Mouse (Mus musculus) CH12.LX (cell line): ENCODE measurements around the gene Mfsd4a. TPM values are rescaled to one million over a fixed set of nuclear protein-coding genes. Genes with fewer than 3 reads are reported as not detected.

ENCODE experiments used
- DNase-seq: peaks from one replicate; pipeline ENCODE4 v3.0.0-alpha.2; 2013; ENCODE audit errors: extremely low read depth
- H3K27ac ChIP-seq: 2 replicates; pipeline ENCODE4 v1.5.1; 2012; ENCODE audit warnings: low read depth, mild to moderate bottlenecking, control low read depth, moderate library complexity; ENCODE audit not compliant: insufficient read depth
- H3K27me3 ChIP-seq: replicated peaks from 2 replicates; pipeline ENCODE3; 2012; ENCODE audit warnings: inconsistent platforms
- H3K36me3 ChIP-seq, 2 experiments: replicated peaks in 1 of 2; 2 replicates each; pipeline versions ENCODE3 to v1.6.1; 2012; ENCODE audit warnings: inconsistent platforms in 1 of 2, low read length in 1 of 2, mild to moderate bottlenecking in 1 of 2, mixed read lengths in 1 of 2, moderate library complexity in 1 of 2; ENCODE audit not compliant: control insufficient read depth in 1 of 2, insufficient read depth in 1 of 2
- H3K4me1 ChIP-seq, 2 experiments: 2 replicates each; pipeline ENCODE4 v1.6.1; 2012; ENCODE audit warnings: inconsistent platforms in 1 of 2, moderate library complexity in 1 of 2; ENCODE audit not compliant: insufficient read depth in 2 of 2, control insufficient read depth in 1 of 2
- H3K4me2 ChIP-seq: 2 replicates; pipeline ENCODE4 v1.6.1; 2012; ENCODE audit warnings: low read depth, mild to moderate bottlenecking, control low read depth; ENCODE audit not compliant: poor library complexity, insufficient read depth, severe bottlenecking
- H3K4me3 ChIP-seq, 3 experiments: fragments of 150-350 bp in 1 of 3; sonication (generic) in 1 of 3; replicated peaks in 1 of 3; 2 replicates each; pipeline versions ENCODE3 to v1.5.1; 2011 to 2012; ENCODE audit warnings: low read depth in 2 of 3, low read length in 2 of 3, mild to moderate bottlenecking in 2 of 3, moderate library complexity in 2 of 3, control low read depth in 1 of 3, improper control_type of control experiment in 1 of 3, inconsistent platforms in 1 of 3, mixed read lengths in 1 of 3; ENCODE audit not compliant: poor library complexity in 1 of 3
- H3K79me2 ChIP-seq: replicated peaks from 2 replicates; pipeline ENCODE4 v1.6.1; 2012; ENCODE audit warnings: mild to moderate bottlenecking, moderate library complexity; ENCODE audit not compliant: control insufficient read depth, poor library complexity, insufficient read depth, severe bottlenecking; ENCODE audit errors: extremely low read depth
- H3K9ac ChIP-seq: 2 replicates; pipeline ENCODE4 v1.6.1; 2012; ENCODE audit warnings: low read depth, mild to moderate bottlenecking, control low read depth, moderate library complexity; ENCODE audit not compliant: insufficient read depth
- H3K9me3 ChIP-seq: replicated peaks from 2 replicates; pipeline ENCODE3; 2012; ENCODE audit warnings: low read length, inconsistent platforms, mixed read lengths
- CHD1 ChIP-seq: IDR thresholded peaks from 2 replicates; pipeline ENCODE4 v1.6.1; 2012; ENCODE audit warnings: low read depth, low read length, improper control_type of control experiment, inconsistent platforms
- ELF1 ChIP-seq: IDR thresholded peaks from 2 replicates; pipeline ENCODE4 v1.6.1; 2014; ENCODE audit warnings: low read depth, mild to moderate bottlenecking, inconsistent platforms, low read length, improper control_type of control experiment
- EP300 ChIP-seq: IDR thresholded peaks from 2 replicates; pipeline ENCODE4 v1.6.1; 2011; ENCODE audit warnings: low read length, improper control_type of control experiment
- ETS1 ChIP-seq: conservative IDR thresholded peaks from 2 replicates; pipeline ENCODE4 v1.6.1; 2012; ENCODE audit warnings: low read depth, mild to moderate bottlenecking, inconsistent platforms, low read length, improper control_type of control experiment, moderate library complexity
- IRF4 ChIP-seq: IDR thresholded peaks from 2 replicates; pipeline ENCODE4 v1.6.1; 2014; ENCODE audit warnings: low read depth, mild to moderate bottlenecking, inconsistent platforms, low read length, improper control_type of control experiment
- MAFK ChIP-seq: IDR thresholded peaks from 2 replicates; pipeline ENCODE4 v1.6.1; 2011; ENCODE audit warnings: low read length, improper control_type of control experiment; ENCODE audit not compliant: insufficient replicate concordance
- MAX ChIP-seq: IDR thresholded peaks from 2 replicates; pipeline ENCODE4 v1.6.1; 2011; ENCODE audit warnings: low read length, improper control_type of control experiment
- MXI1 ChIP-seq: IDR thresholded peaks from 2 replicates; pipeline ENCODE4 v1.6.1; 2011; ENCODE audit warnings: mild to moderate bottlenecking, low read depth, low read length, improper control_type of control experiment
- NELFE ChIP-seq: IDR thresholded peaks from 2 replicates; pipeline ENCODE4 v1.6.1; 2011; ENCODE audit warnings: low read depth, low read length, improper control_type of control experiment
- POLR2AphosphoS2 ChIP-seq: IDR thresholded peaks from 2 replicates; pipeline ENCODE4 v1.6.1; 2011; ENCODE audit warnings: low read depth, low read length, improper control_type of control experiment
- RCOR1 ChIP-seq: conservative IDR thresholded peaks from 2 replicates; pipeline ENCODE4 v1.6.1; 2012; ENCODE audit warnings: low read depth, mild to moderate bottlenecking, inconsistent platforms, low read length, improper control_type of control experiment
- SIN3A ChIP-seq: IDR thresholded peaks from 2 replicates; pipeline ENCODE4 v1.6.1; 2012; ENCODE audit warnings: low read length, improper control_type of control experiment, inconsistent platforms
- SMC3 ChIP-seq: IDR thresholded peaks from 2 replicates; pipeline ENCODE4 v1.6.1; 2011; ENCODE audit warnings: low read depth, low read length, improper control_type of control experiment
- UBTF ChIP-seq: IDR thresholded peaks from 2 replicates; pipeline ENCODE4 v1.6.1; 2012; ENCODE audit warnings: low read depth, mild to moderate bottlenecking, inconsistent platforms, low read length, improper control_type of control experiment, moderate library complexity
- ZMIZ1 ChIP-seq: IDR thresholded peaks from 2 replicates; pipeline ENCODE4 v1.6.1; 2012; ENCODE audit warnings: low read depth, mild to moderate bottlenecking, inconsistent platforms, low read length, improper control_type of control experiment
- ZNF384 ChIP-seq: IDR thresholded peaks from 2 replicates; pipeline ENCODE4 v1.6.1; 2012; ENCODE audit warnings: low read depth, low read length, improper control_type of control experiment, inconsistent platforms
- dilution Hi-C: fragments of 300-500 bp; cut with MboI; formaldehyde crosslinking; loops from 2 replicates; pipeline ENCODE4 v1.14.3; 2020; ENCODE audit warnings: low sequenced_read_pairs; ENCODE audit not compliant: extremely low pct_unique_long_range_greater_than_20kb, extremely low pct_ligation_motif_present
- in situ Hi-C: fragments of 300-500 bp; cut with MboI; formaldehyde crosslinking; loops from 3 replicates; pipeline ENCODE4 v1.14.3; 2019; ENCODE audit warnings: low sequenced_read_pairs, low pct_ligation_motif_present, low pct_unique_long_range_greater_than_20kb, mixed read lengths
- polyA plus RNA-seq: library from polyadenylated mRNA; unstranded; fragments of >175 nt; gene quantifications from 2 replicates; pipeline ENCODE4 v1.2.1, GENCODE M21; 2012; ENCODE audit warnings: low read depth; ENCODE audit not compliant: insufficient read length
- total RNA-seq, 2 experiments: library from RNA; depleted of rRNA; stranded (reverse); fragments of 300-350 nt in 1 of 2; fragments of >200 nt in 1 of 2; gene quantifications; 2 replicates each; pipeline ENCODE4 v1.2.3; 2012 to 2014

The Mfsd4a gene
- total and polyA plus RNA-seq, 3 experiments, result 1.4 to 11.8 (median 5.2) TPM

GRCm38 (mm10) chr1:132098076-132098475, 30.2 kb upstream of the Mfsd4a start:
- H3K79me2 ChIP-seq, result no peaks in the 10 kb centered on the region
- TF ChIP-seq SIN3A (no peak), ZNF384 (peak; percentile 94)
- H3K9ac ChIP-seq, result no peak overlapping the region
- DNase-seq, result no peak
- H3K27ac ChIP-seq, result no peak overlapping the region
- H3K27me3 ChIP-seq, result peaks cover 4% of the 10 kb centered on the region
- H3K4me2 ChIP-seq, result no peak overlapping the region
- in situ Hi-C loops, result no loop called here
- H3K4me1 ChIP-seq, result peaks cover 28 to 67% of the 10 kb centered on the region in 2 experiments
- H3K36me3 ChIP-seq, result no peaks in the 10 kb centered on the region
- no peak overlapping the region for H3K4me3 ChIP-seq
- peaks cover 8% of the 10 kb centered on the region for H3K9me3 ChIP-seq
- dilution Hi-C loops, result no loop called here

DNA sequence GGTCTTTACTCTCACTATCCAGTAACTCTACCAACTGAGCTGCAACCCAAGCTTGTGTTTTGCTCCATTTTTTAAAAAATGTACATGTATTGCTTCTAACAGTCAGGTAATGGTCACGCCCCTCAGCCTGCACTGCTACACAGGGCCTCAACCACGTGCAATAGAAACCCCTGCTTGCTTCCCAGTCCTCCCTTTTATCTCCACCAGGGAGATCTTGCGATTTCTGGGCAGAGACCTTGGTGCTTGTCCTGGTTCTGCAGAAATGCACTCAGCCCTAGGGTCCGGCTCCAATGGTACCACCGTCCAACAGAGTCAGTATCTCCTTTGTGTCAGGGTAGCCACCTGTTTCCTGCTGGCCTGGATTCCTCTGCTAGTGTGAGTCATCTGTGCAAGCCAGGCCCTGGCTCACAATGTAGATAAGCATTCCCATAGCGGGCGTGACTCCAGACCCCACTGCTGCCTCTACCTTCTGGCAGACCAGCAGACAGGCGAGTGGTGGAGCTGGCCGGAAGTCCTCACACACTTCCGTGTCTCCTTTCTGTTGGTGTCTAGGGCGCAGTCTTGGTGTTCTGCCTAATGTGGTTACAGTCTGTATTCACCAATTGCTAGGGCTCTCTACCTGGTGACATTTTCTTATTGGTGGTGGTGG, 27.6 kb upstream of the Mfsd4a start:
- Histone ChIP-seq H3K4me2 (no peak overlapping the region), H3K4me1 (peaks cover 21 to 48% of the 10 kb centered on the region in 2 experiments), H3K79me2 (no peaks in the 10 kb centered on the region), H3K36me3 (no peaks in the 10 kb centered on the region), H3K27ac (no peak overlapping the region), H3K27me3 (peaks cover 4% of the 10 kb centered on the region), H3K9me3 (no peaks in the 10 kb centered on the region), H3K4me3 (no peak overlapping the region), H3K9ac (no peak overlapping the region)
- in situ Hi-C loops, result no loop called here
- TF ChIP-seq ELF1 (no peak), NELFE (no peak), MAX (no peak), ZMIZ1 (no peak), UBTF (no peak), MXI1 (no peak), EP300 (no peak), POLR2AphosphoS2 (no peak), IRF4 (no peak), RCOR1 (no peak), CHD1 (no peak), MAFK (no peak), SMC3 (no peak), ETS1 (no peak)
- dilution Hi-C loops, result no loop called here
- no peak for DNase-seq
